Mouse (Mus musculus): ENCODE results near the gene Igsf3.

- TF ChIP-seq CTCF (IDR thresholded peaks at IDR 0.05) (no peak), POLR2A (IDR thresholded peaks at IDR 0.05; ENCODE audit: insufficient read depth, low read depth, low read length) (no peak)
These were observed 20.5 kb downstream of the Igsf3 start for GRCm38 (mm10) chr3:101397422-101397821.

All from heart, adult 2 months (tissue).